Mouse (Mus musculus) olfactory bulb, adult 2 months (tissue): ENCODE results near the gene Kcnj12.

Experiments used
- CTCF ChIP-seq: fragments of 200-500 bp; IDR thresholded peaks from 2 replicates; pipeline ENCODE4 v1.5.1; 2012; ENCODE audit warnings: low read depth, mild to moderate bottlenecking, low read length, moderate library complexity; ENCODE audit not compliant: insufficient read depth
- POLR2A ChIP-seq: fragments of 200-500 bp; IDR thresholded peaks from 2 replicates; pipeline ENCODE4 v1.6.1; 2012; ENCODE audit warnings: mild to moderate bottlenecking, low read depth, low read length, moderate library complexity; ENCODE audit not compliant: insufficient read depth

DNA sequence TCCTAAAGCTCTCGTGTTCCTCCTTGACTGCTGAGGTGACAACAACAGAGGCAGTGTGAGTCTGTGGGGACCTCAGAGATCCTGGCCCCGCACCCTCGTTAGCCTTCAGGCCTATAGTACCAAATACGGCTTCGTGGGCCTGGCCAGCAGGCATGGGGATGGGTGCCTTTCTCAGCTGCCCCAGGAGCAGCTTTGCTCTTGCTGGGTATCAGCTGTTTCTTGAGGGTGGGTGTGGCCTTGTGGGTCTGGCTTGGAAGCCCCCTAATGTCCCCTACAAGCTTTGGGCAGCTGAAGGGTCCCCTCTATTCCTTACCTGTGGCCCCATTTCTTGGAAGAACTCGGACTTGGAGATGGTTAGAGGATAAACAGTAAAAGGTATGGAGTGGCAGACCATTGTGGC, 4.0 kb downstream of the Kcnj12 start:
- TF ChIP-seq CTCF (no peak), POLR2A (no peak)
